Mouse (Mus musculus): Measurements from ENCODE around the gene Glud1.
"Not testable (repeated sequence)": the region's sequence is repeated elsewhere in the genome, so short reads cannot be mapped to it uniquely, and the experiment has no call there.

Glud1 gene

DNA sequence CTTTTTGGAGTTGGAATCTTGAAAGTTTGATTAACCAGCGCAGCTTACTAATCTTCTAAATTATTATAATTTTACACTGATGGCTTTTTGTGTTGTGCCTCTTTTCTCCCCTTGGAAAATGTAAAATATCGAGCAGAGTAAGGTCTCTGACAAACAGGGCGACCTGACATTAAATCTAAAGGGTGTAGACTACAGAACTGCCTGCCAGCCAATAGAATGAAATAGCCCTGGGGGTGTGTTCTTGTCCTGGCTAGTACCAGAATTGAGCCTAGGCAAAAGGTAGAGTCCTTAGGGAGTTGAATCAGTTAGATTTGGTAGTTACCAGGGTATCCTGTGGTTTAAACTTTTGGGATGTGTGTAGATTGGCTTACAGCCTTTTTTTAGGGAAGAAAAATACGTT, 1.2 kb downstream of the Glud1 start:
- peak; percentile 66 for DNase-seq (ENCODE audit: low spot score)

- DNase-seq (ENCODE audit: low spot score), result peak; percentile 21
Measured at GRCm38 (mm10) chr14:34312339-34313048, 2.0 kb downstream of the Glud1 start.

DNA sequence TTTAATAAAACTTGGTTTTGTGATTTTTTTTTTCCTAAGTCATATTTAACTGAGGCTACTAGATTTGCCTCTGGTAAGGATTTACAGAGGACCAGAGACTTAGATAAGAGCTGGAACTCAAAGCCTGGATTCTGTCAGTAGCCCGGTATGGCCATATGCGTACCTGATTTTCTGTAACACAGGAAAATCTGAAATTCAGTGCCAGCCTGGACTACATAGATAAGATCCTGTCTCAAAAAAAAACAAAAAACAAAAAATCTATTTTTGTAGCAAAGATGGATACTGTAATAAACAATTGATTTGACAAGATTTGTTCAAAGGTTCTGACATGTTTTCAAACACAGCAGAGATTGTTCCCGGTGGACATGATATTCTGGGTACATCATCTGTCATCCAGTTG, 3.1 kb downstream of the Glud1 start:
- DNase-seq (ENCODE audit: low spot score), result no peak

- not testable (repeated sequence) for DNase-seq (ENCODE audit: low spot score)
Measured at GRCm38 (mm10) chr14:34314383-34314782, 3.9 kb downstream of the Glud1 start.

- DNase-seq (ENCODE audit: low spot score), result no peak
Measured at GRCm38 (mm10) chr14:34314796-34315195, 4.3 kb downstream of the Glud1 start.

DNA sequence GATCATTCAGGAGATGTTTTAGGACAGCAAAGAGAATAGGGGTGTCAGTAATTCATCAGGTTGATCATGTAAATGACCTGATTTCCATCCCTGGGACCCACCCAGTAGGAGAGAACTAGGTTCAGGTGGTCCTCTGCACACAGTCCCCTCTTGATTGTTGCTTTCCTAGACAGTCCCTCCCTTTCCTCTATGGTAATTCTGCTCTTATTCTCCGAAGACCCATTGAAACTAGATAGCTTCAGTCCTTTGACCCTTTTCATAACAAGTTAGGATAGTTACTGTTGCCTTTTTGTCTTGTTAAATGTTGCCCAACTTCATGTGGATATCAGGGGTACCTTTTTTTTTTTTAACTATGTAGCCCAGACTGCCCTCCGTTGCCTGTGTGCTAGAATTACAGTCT, 5.8 kb downstream of the Glud1 start:
- no peak for DNase-seq (ENCODE audit: low spot score)

- no peak for DNase-seq (ENCODE audit: low spot score)
Measured at GRCm38 (mm10) chr14:34317431-34317830, 6.9 kb downstream of the Glud1 start.

- no peak for DNase-seq (ENCODE audit: low spot score)
Measured at GRCm38 (mm10) chr14:34318113-34318512, 7.6 kb downstream of the Glud1 start.

DNA sequence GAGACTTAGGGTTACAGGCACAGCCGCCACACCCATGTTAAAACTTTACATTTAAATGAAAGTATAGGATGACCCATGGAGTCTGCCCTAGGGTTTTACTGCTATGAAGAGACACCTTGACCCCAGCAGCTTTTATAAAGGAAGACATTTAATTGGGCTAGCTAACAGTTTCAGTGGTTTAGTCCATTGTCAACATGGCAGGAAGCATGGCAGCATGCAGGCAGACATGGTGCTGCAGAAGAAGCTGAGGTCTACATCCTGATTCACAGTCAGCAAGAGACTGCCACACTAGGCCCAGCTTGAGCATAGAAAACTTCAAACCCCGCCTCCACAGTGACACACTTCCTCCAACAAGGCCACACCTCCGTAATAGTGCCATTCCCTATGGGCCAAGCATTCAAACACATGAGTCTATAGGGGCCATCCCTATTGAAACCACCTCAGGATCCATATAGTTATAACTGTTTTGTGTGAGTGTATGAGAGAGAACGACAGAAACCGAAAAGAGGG, 13.1 kb downstream of the Glud1 start:
- no peak for DNase-seq (ENCODE audit: low spot score)

DNA sequence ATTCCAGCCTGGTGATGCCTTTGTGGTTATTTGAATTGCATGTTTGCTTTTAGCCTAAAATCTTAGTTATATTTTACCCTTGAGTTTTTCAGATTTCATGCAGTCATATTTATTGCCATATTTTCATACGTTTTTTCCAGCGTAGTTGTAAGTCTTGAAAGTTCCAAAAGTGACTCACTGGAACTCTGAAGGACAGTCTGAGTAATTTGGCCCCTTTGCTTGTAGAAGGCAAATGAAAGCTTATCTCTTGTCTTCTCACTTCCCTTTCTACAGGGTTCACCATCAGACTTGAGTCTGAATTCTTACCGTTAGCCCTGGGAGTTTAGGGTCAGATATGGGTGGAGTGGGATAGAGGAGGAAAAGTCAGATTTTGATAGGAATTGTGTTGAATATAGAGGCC, 16.1 kb downstream of the Glud1 start:
- DNase-seq (ENCODE audit: low spot score), result no peak

DNA sequence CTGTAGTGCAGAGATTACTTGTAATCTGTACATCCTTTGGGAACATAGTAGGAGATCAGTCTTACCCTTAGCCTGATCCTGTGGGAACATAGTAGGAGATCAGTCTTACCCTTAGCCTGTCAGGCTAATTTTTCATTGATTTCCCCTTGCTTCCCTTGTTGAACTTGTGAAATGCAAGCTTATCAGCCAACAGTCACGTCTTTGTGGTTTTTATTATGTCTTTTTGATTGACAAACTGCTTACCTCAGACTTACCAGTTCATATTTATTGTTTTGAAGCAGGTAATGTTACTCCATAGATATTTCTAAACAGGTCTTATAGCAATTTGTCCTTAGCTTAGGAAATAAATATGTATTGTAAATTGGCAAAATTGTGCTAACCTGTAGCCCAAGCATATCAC, 17.1 kb downstream of the Glud1 start:
- DNase-seq (ENCODE audit: low spot score), result no peak

DNA sequence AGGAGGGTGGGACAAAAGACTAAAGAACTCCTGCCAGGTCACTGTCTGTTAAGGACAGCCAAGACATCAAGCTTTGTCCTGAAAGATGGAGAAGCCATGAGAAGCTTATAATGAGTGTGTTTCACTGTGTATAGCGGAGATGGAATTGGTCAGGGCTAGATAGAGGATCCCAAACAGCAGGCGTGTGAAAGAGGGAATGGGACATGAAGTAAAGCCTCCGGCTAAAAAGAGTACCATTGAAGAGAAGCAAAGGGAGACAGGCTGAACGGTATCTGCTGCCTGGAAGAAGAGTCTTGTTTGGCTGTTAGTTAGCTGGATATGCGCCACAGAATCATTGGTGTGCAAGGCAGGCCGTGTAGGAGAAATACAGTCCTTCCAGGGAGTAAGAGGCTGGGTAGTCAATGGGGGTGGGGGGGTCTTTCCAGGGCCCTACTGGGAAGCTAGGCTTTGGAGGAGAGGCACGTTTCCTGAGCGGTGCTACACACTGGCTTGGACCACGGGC, 20.2 kb downstream of the Glud1 start:
- DNase-seq (ENCODE audit: low spot score), result no peak

GRCm38 (mm10) chr14:34331886-34332285, 21.4 kb downstream of the Glud1 start:
- DNase-seq (ENCODE audit: low spot score), result no peak

DNA sequence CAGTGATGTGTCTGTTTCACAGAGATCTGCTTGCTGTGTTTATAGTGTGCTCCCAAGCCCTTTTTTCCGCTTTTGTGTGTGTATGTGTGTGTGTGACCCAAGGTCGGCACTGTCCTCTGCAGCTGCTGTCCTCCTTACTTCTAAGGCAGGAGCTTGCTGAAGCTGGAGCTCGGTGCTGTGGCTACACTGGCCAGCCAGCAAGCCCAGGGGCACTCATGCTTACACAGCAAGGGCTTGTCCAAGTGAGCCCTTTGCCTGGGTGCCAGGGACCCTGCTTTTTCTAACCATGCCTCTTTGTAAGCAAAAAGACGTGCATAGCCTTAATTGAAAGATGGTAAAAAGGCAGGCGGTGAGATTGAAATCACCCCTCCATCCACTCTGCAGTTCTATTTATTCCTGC, 21.9 kb downstream of the Glud1 start:
- no peak for DNase-seq (ENCODE audit: low spot score)

DNA sequence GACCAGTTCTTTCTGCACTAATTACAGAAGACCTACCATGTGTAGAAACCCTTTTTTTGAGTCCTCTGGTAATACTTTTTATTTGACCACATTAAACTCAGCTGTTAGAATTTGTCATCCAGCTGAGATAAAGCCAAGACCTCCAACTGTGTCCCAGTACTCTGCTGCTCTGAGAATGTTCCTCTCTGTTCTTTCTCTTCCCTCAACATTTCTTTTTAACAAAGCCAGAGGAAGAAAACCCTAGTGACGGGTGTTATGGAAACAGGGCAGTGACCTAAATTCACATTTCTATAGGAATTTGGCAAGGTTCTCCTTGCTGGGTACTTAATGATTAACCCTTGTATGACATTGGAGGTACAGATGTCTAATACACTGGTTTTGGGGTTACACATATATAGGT, 28.9 kb downstream of the Glud1 start:
- no peak for DNase-seq (ENCODE audit: low spot score)

DNA sequence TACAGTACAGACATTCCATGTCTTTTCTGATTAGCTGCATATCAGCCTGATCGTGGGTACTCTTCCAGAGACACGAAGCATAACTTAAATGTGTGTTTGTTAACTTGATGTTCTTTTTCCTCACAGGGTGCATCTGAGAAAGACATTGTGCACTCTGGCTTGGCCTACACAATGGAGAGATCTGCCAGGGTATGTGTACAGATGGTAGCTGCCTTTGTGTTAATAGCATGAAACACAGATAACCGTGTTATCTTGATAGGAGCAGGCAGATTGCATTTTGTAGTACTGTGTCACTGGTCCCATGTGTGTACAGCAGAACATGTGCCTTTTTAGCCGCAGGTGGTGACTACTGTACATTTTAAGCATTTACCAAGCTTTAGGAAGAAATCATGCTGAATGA, 31.5 kb downstream of the Glud1 start:
- no peak for DNase-seq (ENCODE audit: low spot score)

DNA sequence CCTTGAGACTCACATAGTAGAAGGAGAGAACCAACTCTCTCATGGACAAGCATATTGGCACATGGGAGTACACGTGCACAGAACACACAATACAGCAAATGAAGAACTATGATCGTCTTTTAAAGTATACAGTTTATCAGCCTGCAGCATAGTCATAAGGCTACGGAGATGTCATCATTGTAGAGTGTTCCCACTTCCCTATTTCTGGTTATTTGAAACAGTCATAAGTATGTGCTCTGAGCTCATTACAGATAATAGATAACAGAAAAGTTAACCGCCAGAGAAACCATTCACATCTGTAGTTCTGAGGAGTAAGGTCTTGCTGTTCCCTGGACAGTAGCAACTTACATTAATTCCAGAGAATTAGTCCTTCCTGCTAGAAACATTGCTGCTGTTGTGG, 32.6 kb downstream of the Glud1 start:
- no peak for DNase-seq (ENCODE audit: low spot score)

DNA sequence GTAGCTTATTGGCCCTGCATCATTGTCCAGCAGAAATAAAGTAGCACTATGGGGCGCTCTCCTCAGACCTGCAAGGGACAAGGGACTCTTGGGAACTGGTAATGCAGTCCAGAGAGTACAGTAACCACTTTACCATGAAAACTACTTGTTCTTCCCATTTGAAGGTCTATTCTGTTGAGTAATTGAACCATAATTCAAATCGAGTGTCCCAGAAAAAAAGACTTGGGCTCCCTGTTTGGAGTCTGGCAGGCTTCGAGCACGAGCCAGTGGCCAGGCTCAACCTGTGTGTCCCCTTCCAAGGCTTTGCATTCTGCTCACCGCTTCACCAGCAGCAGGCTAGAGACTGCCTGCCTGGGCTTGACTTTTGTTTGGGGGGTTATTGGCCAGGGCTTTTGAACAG, 33.8 kb downstream of the Glud1 start:
- DNase-seq (ENCODE audit: low spot score), result no peak

- DNase-seq (ENCODE audit: low spot score), result peak; percentile 36
Measured at GRCm38 (mm10) chr14:34345771-34346566, 35.4 kb downstream of the Glud1 start.

DNA sequence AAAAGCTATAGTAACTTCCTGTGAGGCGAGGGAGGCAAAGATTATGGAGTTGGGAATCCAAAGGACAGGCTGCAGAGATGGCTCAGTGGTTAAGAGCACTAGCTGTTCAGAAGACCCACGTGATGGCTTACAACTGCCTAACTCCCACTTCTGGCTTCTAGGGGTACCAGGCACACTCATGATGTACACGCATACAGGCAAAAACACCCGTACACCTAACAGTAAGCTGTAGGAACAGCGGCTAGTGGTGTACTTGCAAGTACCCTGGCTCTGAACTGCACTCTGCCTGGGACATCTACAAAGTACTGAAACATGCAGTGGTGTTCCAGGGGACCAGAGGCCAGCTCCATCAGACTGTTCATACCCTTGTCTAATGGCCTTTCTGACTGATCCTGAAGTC, 36.6 kb downstream of the Glud1 start:
- DNase-seq (ENCODE audit: low spot score), result no peak

- no peak for DNase-seq (ENCODE audit: low spot score)
Measured at GRCm38 (mm10) chr14:34348301-34348700, 37.8 kb downstream of the Glud1 start.

DNA sequence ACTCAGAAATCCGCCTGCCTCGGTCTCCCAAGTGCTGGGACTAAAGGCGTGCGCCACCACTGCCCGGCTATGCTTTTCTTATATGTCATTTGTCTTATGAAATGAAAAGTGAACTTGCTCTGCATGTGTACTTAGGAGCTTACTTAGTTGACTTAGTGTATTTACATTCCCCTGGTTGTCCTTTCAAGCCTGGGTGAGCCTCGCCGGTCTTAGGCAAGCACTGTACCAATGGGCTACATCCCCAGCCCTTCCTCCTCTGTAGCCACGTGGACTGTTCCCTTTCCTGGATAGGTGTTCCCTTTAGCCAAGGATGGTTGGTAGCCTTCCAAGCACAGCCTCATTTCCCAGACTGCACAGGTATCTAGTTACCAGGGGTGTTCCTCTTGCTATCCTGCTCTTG, 38.5 kb downstream of the Glud1 start:
- DNase-seq (ENCODE audit: low spot score), result no peak

GRCm38 (mm10) chr14:34351660-34352059, 41.1 kb downstream of the Glud1 start:
- DNase-seq (ENCODE audit: low spot score), result no peak

All from embryo, embryonic 10.5 days (tissue).